Mouse (Mus musculus) limb, embryonic 12.5 days (tissue): ENCODE data around the gene Dhps. TPM values are rescaled to one million over a fixed set of nuclear protein-coding genes. Genes with fewer than 3 reads are reported as not detected.
A peak's percentile ranks its signal among the peaks of the same experiment; 100 is the strongest.
"Not testable (repeated sequence)": the region's sequence is repeated elsewhere in the genome, so short reads cannot be mapped to it uniquely, and the experiment has no call there.

Experiments
- ATAC-seq: fragments of 200-750 bp; cut with Nextera tagmentation; 2 replicates; pipeline ENCODE4 v1.8.0; 2017; ENCODE audit warnings: low read depth, moderate TSS enrichment; ENCODE audit not compliant: insufficient number of reproducible peaks, insufficient read depth, low FRiP score, low TSS enrichment
- H3K27ac ChIP-seq: fragments of 300-500 bp; sonication (generic); 2 replicates; pipeline ENCODE4 v1.5.1; 2016; ENCODE audit warnings: mild to moderate bottlenecking, moderate library complexity
- H3K27me3 ChIP-seq: fragments of 300-500 bp; sonication (generic); 2 replicates; pipeline ENCODE4 v1.6.1; 2016; ENCODE audit warnings: mild to moderate bottlenecking, moderate library complexity
- H3K36me3 ChIP-seq: fragments of 300-500 bp; sonication (generic); 2 replicates; pipeline ENCODE4 v1.6.1; 2016; ENCODE audit warnings: mild to moderate bottlenecking, moderate library complexity
- H3K4me1 ChIP-seq: fragments of 300-500 bp; sonication (generic); replicated peaks from 2 replicates; pipeline ENCODE4 v1.6.1; 2016
- H3K4me2 ChIP-seq: fragments of 300-500 bp; sonication (generic); 2 replicates; pipeline ENCODE4 v1.6.1; 2016; ENCODE audit warnings: mild to moderate bottlenecking, moderate library complexity
- H3K4me3 ChIP-seq: fragments of 300-500 bp; sonication (generic); replicated peaks from 2 replicates; pipeline ENCODE4 v1.5.1; 2016; ENCODE audit warnings: mild to moderate bottlenecking
- H3K9ac ChIP-seq: fragments of 300-500 bp; sonication (generic); replicated peaks from 2 replicates; pipeline ENCODE4 v1.6.1; 2016; ENCODE audit warnings: mild to moderate bottlenecking, moderate library complexity
- H3K9me3 ChIP-seq: fragments of 300-500 bp; sonication (generic); 2 replicates; pipeline ENCODE4 v1.6.1; 2016; ENCODE audit warnings: mild to moderate bottlenecking, moderate library complexity
- WGBS: fragments of 180-500 bp; shearing (Covaris S2); methylation state at CpG from one replicate; pipeline ENCODE4 v1.1.7; 2016; 5-methylcytosine and 5-hydroxymethylcytosine counted together
- polyA plus RNA-seq: library from polyadenylated mRNA; unstranded; fragments of >200 nt; fragmentation: Nextera tagmentation; extraction: Ambion mirVana; gene quantifications from 2 replicates; pipeline ENCODE4 v1.2.1, GENCODE M21; 2016

Gene Dhps
- polyA plus RNA-seq, 1 experiment from 2014 or later = 71.5 TPM

DNA sequence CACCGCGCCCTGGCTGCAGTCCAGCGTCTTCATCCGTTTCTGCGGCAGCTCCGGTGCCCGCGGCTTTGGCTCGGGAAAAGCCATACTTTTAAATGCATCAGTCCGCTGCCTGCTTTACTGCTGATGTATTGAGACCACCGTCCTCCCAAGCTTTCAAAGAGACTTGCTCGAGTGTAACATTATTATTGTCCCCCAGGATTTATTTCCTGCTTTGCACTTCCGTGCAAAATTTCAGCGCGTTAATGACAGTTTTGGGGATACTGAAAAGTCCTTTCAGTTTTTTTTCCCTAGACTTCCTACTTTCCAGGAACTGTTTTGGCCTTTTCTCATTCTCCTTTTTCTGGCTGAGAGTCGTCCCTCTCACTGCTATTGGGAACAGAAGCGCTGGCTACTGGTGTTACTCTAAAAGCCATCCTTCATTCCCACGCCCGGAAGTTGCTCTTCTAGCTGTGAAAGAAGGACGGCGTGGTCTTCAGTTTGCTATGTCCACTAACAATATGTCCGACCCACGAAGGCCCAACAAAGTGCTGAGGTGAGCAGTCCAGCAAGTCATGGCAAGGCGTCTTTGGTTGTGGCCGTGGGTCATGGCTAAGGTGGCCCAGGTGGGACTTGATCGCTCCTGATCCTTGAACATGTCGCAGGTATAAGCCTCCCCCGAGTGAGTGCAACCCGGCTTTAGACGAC lies 9.1 kb downstream of the Dhps start, which contains the start of gene Wdr83os:
Wdr83os (plus strand) TSS at position 209 of the 684 bp plus-strand sequence.
- Histone ChIP-seq H3K9me3 (no peaks in the 10 kb centered on the region), H3K4me1 (peaks cover 28% of the 10 kb centered on the region), H3K4me2 (peak within 1 kb of the TSS; percentile 89), H3K27ac (peak within 1 kb of the TSS; percentile 56), H3K4me3 (peak within 1 kb of the TSS; percentile 91), H3K27me3 (no peaks in the 10 kb centered on the region), H3K9ac (peak within 1 kb of the TSS; percentile 89), H3K36me3 (peaks cover 38% of the 10 kb centered on the region)
- under 1% methylated on average over 30 of the region's 30 CpGs for WGBS
- no peak for ATAC-seq

DNA sequence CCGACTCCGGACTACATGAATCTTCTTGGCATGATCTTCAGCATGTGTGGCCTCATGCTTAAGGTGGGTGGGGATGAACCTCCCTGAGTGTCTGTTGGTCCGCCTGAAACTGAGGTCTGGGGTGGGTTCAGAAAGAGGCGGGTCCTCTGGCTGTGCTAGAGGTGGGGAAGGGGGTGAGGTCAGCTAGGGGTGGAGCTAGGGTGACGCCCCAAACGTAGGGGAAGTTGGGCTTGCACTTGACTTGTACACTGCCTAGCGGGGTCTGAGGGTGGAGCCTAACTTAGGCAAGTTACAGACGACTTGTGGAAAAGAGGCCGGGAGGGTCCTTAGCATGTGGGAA lies 9.6 kb downstream of the Dhps start, which contains the start of gene Wdr83:
Wdr83 (minus strand) TSS at position 91 of the 340 bp plus-strand sequence.
- WGBS = under 1% methylated on average over 9 of the region's 9 CpGs
- Histone ChIP-seq H3K9me3 (no peaks in the 10 kb centered on the region), H3K27ac (peak within 1 kb of the TSS; percentile 56)

DNA sequence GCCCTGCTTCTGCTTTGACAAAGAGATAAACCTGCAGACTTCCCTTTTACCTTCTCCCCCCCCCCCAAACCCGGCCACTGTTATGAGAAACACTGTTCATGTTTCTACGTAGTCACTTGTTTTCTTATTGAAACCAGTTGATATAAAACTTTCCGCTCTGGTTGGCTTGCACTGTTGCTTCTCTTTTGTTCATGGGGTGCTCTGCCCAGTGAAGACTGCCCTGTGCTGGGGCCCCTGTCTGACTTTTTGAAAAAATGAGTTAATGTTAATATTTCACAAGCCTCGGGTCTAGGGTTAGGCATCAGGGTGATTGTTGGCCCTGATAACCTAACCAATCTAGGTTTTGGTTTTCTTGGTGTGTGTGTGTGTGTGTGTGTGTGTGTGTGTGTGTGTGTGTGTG lies 10.6 kb downstream of the Dhps start:
- not testable (repeated sequence) for H3K4me3 ChIP-seq, H3K9ac ChIP-seq, H3K27me3 ChIP-seq, H3K4me2 ChIP-seq, ATAC-seq, H3K27ac ChIP-seq, H3K9me3 ChIP-seq
- WGBS = 95% methylated on average over 4 of the region's 4 CpGs
- Histone ChIP-seq H3K36me3 (peaks cover 34% of the 10 kb centered on the region), H3K4me1 (peaks cover 28% of the 10 kb centered on the region)

More for the DNA sequence above, 9.6 kb downstream of the Dhps start, which contains the start of gene Wdr83:
- H3K36me3 ChIP-seq = peaks cover 34% of the 10 kb centered on the region
- peak within 1 kb of the TSS; percentile 91 for H3K4me3 ChIP-seq
- peaks cover 28% of the 10 kb centered on the region for H3K4me1 ChIP-seq
- H3K9ac ChIP-seq = peak within 1 kb of the TSS; percentile 89
- peak within 1 kb of the TSS; percentile 89 for H3K4me2 ChIP-seq
- ATAC-seq = peak; percentile 76
- no peaks in the 10 kb centered on the region for H3K27me3 ChIP-seq

DNA sequence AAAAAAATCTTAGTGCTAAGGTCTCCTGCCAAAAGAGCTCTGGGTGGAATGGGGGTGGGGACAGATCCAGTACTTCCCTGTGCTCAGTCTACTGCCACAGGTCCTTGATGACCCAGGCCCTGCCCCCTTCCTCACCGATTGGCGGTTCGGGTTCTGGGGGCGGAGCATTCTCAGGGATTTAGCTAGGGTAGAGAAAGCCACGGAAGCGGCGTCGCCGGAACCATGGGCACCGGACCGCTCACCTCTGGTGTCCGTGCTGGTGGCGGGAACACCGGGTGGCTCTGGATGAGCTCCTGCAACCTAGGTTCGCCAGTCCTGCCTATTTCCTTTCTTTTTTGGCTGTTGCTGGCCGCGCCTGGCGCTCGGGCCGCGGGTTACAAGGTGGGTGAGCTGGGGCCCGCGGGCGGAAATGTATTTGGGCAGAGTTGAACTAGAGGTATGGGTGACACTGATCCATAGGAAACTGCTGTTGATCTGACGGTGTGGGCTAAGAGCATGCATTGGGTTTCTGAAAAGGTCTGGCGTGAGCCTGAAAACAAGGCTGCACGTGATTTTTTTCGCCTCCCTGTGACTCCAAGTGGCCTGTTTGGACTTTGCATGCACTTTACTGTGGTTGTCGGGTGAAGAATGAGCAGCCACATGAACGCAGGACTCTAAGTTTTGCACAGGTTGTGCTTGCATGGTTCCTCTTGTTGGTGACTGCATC lies 11.7 kb downstream of the Dhps start, which contains the start of gene Man2b1:
Man2b1 (plus strand) TSS at position 163 of the 706 bp plus-strand sequence.
- Histone ChIP-seq H3K36me3 (peaks cover 37% of the 10 kb centered on the region), H3K4me1 (peaks cover 28% of the 10 kb centered on the region), H3K9me3 (no peaks in the 10 kb centered on the region), H3K27ac (0 out of 2 replicates have a peak within 1 kb of the TSS, but pooled peaks have one; percentile 35), H3K4me3 (peak within 1 kb of the TSS; percentile 66), H3K4me2 (peak within 1 kb of the TSS; percentile 85), H3K9ac (peak within 1 kb of the TSS; percentile 70), H3K27me3 (no peaks in the 10 kb centered on the region)
- peak; percentile 57; the same call in 1 of the 2 replicates for ATAC-seq
- WGBS = 2% methylated on average over 30 of the region's 30 CpGs

DNA sequence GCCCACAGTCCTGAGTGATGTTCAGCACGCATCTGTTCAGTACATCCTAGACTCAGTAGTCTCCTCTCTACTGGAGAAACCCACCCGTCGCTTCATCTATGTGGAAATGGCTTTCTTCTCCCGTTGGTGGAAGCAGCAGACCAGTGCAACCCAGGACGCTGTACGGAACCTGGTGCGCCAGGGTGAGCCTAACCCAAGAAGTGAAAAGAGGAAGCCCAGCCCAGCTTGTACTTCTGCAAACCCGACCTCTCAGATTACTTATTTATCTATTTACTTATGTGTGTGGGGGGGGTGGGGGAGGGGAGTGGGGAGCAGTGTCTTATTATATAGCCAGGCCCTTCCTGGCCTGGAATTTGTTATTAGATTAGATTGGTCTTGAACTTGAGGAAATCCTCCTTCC lies 13.1 kb downstream of the Dhps start:
- WGBS = 89% methylated on average over 8 of the region's 8 CpGs
- peaks cover 35% of the 10 kb centered on the region for H3K36me3 ChIP-seq
- no peaks in the 10 kb centered on the region for H3K9me3 ChIP-seq
- ATAC-seq = no peak
- no peaks in the 10 kb centered on the region for H3K27me3 ChIP-seq
- H3K4me2 ChIP-seq = no peak overlapping the region
- no peak overlapping the region for H3K27ac ChIP-seq
- peaks cover 24% of the 10 kb centered on the region for H3K4me1 ChIP-seq
- no peak overlapping the region for H3K9ac ChIP-seq
- H3K4me3 ChIP-seq = no peak overlapping the region

DNA sequence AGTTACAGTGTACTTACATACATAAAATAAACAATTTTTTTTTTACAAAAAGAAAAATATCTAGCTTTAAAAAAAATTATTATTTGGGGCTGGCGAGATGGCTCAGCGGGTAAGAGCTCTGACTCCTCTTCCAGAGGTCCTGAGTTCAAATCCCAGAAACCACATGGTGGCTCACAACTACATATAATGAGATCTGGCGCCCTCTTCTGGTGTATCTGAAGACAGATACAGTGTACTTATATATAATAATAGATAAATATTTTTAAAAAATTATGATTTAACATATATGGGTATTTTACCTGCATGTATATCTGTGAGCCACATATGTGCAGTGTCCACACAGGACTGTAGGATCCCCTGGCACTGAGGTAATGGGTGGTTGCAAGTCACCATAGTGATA lies 14.7 kb downstream of the Dhps start:
- H3K27ac ChIP-seq = no peak overlapping the region
- no peak overlapping the region for H3K4me3 ChIP-seq
- H3K27me3 ChIP-seq = no peaks in the 10 kb centered on the region
- H3K4me2 ChIP-seq = no peak overlapping the region
- no peak for ATAC-seq
- peaks cover 41% of the 10 kb centered on the region for H3K36me3 ChIP-seq
- no peaks in the 10 kb centered on the region for H3K9me3 ChIP-seq
- WGBS = 83% methylated on average over 3 of the region's 3 CpGs
- peaks cover 17% of the 10 kb centered on the region for H3K4me1 ChIP-seq
- H3K9ac ChIP-seq = no peak overlapping the region

DNA sequence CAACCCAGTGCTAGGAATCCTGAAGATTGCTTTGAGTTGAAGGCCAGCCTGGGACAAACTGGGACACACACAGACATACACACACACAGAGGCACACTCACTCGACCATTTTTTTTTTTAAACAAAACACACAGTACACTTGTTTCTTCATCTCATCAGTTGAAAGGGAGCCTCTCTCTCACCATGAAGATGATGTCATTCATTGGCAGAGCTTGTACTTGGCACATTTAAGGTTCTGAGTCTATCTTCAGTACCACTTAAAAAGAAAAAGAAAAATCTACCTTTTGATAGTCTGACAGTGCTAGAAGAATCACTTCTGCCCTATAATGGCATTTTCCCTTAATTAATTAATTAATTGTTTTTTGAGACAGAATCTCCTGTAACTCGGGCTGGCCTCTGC lies 17.2 kb downstream of the Dhps start:
- Histone ChIP-seq H3K36me3 (peaks cover 56% of the 10 kb centered on the region), H3K27ac (no peak overlapping the region), H3K4me1 (peaks cover 3% of the 10 kb centered on the region), H3K27me3 (no peaks in the 10 kb centered on the region), H3K9ac (no peak overlapping the region), H3K9me3 (no peaks in the 10 kb centered on the region), H3K4me3 (no peak overlapping the region), H3K4me2 (no peak overlapping the region)
- ATAC-seq = no peak
- WGBS = 82% methylated on average over 2 of the region's 2 CpGs

DNA sequence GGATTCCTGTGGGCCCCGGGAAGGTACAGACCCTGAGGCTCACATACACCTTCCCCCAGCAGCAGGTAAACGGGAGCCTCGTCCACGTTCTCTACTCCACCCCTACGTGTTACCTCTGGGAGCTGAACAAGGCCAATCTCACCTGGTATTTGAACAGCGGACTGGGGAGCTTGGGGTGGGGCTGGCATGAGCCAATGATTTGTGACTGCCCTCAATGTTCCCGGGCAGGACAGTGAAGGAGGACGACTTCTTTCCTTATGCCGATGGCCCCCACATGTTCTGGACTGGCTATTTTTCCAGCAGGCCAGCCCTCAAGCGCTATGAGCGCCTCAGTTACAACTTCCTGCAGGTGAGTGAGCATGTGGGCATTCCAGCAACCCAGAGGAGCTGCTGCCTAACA lies 19.3 kb downstream of the Dhps start:
- H3K4me1 ChIP-seq = no peaks in the 10 kb centered on the region
- H3K4me2 ChIP-seq = no peak overlapping the region
- no peaks in the 10 kb centered on the region for H3K27me3 ChIP-seq
- H3K9ac ChIP-seq = no peak overlapping the region
- H3K9me3 ChIP-seq = no peaks in the 10 kb centered on the region
- peaks cover 65% of the 10 kb centered on the region for H3K36me3 ChIP-seq
- no peak overlapping the region for H3K27ac ChIP-seq
- ATAC-seq = no peak
- no peak overlapping the region for H3K4me3 ChIP-seq
- 83% methylated on average over 11 of the region's 11 CpGs for WGBS

DNA sequence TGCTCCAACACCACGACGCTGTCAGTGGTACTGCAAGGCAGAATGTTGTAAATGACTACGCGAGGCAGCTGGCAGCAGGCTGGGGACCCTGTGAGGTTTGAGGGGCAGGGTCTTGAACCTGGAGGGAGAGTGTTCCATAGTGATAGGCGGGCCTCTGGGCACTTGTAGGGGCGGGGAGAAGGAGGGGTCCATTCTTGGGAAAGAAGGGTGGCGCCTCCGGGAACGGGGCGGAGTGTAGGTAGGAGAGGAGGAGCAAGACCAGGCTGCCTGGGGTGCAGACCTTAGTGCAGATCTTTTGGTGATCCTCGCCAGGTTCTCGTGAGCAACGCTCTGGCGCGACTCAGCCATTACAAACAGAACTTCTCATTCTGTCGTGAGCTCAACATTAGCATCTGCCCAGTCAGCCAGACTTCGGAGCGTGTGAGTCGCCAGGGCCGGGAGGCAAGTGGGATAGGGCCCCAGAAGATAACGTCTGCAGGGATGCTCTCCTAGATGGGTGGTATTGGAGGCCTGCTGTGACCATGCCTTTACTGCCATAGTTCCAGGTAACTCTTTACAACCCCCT lies 20.1 kb downstream of the Dhps start:
- Histone ChIP-seq H3K4me3 (no peak overlapping the region), H3K36me3 (peaks cover 70% of the 10 kb centered on the region), H3K9me3 (no peaks in the 10 kb centered on the region), H3K27me3 (no peaks in the 10 kb centered on the region), H3K9ac (no peak overlapping the region), H3K4me1 (no peaks in the 10 kb centered on the region), H3K4me2 (no peak overlapping the region), H3K27ac (no peak overlapping the region)
- 28% methylated on average over 21 of the region's 21 CpGs for WGBS
- no peak for ATAC-seq

DNA sequence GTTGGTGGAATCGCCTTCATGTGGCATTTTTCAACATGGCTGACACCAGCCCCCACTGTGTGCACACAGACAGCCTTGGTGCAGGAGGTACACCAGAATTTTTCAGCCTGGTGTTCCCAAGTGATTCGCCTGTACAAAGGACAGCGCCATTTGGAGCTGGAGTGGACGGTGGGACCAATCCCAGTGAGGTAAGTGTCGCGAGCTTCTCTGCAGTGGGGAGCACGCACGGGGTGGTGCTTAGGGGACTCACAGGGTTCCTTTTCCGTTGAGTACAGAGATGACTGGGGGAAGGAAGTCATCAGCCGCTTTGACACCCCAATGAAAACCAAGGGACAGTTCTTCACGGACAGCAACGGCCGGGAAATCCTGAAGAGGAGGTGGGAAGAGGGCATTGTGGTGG lies 23.5 kb downstream of the Dhps start:
- no peak overlapping the region for H3K9ac ChIP-seq
- ATAC-seq = no peak
- no peaks in the 10 kb centered on the region for H3K27me3 ChIP-seq
- H3K4me3 ChIP-seq = no peak overlapping the region
- no peaks in the 10 kb centered on the region for H3K9me3 ChIP-seq
- no peaks in the 10 kb centered on the region for H3K4me1 ChIP-seq
- 89% methylated on average over 13 of the region's 13 CpGs for WGBS
- H3K4me2 ChIP-seq = no peak overlapping the region
- H3K36me3 ChIP-seq = peaks cover 69% of the 10 kb centered on the region
- no peak overlapping the region for H3K27ac ChIP-seq

DNA sequence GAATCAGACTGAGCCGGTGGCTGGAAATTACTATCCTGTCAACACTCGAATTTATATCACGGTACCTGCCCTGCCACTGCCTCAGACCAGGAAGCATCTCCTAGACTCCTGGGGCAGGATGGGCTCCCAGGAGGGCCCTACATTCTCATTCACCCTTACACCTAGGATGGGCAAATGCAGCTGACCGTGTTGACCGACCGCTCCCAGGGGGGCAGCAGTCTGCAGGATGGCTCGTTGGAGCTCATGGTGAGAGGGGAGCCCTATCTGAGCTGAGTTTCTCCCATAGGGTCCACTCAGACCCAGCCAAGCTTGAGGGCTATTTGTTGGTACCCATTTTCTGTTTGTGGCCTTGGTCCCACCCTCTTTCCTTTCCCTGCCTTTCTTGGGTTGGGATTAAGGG lies 24.0 kb downstream of the Dhps start:
- Histone ChIP-seq H3K36me3 (peaks cover 69% of the 10 kb centered on the region), H3K4me2 (no peak overlapping the region), H3K27ac (no peak overlapping the region), H3K9ac (no peak overlapping the region), H3K4me1 (no peaks in the 10 kb centered on the region), H3K9me3 (no peaks in the 10 kb centered on the region), H3K4me3 (no peak overlapping the region), H3K27me3 (no peaks in the 10 kb centered on the region)
- WGBS = 91% methylated on average over 7 of the region's 7 CpGs
- ATAC-seq = no peak
